ENCODE assay signal across 26 mouse cellular contexts in the genomic region with DNA sequence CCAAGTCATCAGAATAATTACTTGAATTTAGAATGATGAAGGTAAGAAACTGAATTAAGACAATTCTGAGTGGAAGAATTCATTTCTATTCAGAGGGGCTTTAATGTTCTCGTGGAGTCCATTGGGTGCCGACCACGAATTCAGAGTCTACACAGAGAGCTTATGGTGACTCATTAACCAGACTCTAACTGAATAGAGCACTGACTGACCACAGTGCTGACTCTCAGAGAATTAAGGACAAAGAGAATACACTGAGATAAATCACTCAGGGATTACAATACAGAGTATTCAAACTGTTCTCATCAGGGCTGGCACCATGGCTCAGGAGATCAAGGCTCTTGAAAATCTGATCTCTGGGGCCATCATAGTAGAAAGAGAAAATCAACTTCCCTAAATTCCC.
DNase-seq lines count a peak whose midpoint lies in the region; ATAC-seq and TF ChIP-seq lines count a peak whose summit lies in the region.
"Had no signal": no experiment of that assay in that cellular context is flagged by ENCODE, and none has a peak within 500 bp of the region (broad histone marks: within the 10 kb centered on the region; RNA-seq: fewer than 3 reads in every experiment).

No protein-coding gene starts in this region.

- intact Hi-C loops in gastrocnemius, postnatal 36 days (cut with DNase I), result no loop called here

- no peaks in the 10 kb centered on the region for H3K27me3 ChIP-seq in liver, postnatal 0 days (ENCODE audit: insufficient read depth, low read length)
- H3K27me3 ChIP-seq in liver, embryonic 11.5 days (replicated peaks; ENCODE audit: control insufficient read depth, insufficient read depth, low read length), result no peaks in the 10 kb centered on the region
- H3K27me3 ChIP-seq: embryonic facial prominence, embryonic 13.5 days; embryonic facial prominence, embryonic 15.5 days; forebrain, embryonic 12.5 days had no signal

- TF ChIP-seq EP300 in liver, postnatal 0 days (IDR thresholded peaks at IDR 0.05; ENCODE audit: low read depth), result no peak

- 54% methylated on average over 3 of the region's 3 CpGs for WGBS in liver, postnatal 0 days (ENCODE audit: insufficient replicate concordance)
- WGBS in liver, embryonic 11.5 days, result 64% methylated on average over 3 of the region's 3 CpGs

- H3K4me2 ChIP-seq in liver, postnatal 0 days (ENCODE audit: low read depth, low read length), result peak overlapping the region; percentile 27; the same call in 1 of the 2 replicates
- H3K4me2 ChIP-seq in liver, embryonic 11.5 days, result no peak overlapping the region
- H3K4me2 ChIP-seq: embryonic facial prominence, embryonic 13.5 days; embryonic facial prominence, embryonic 15.5 days; forebrain, embryonic 12.5 days had no signal

- no peaks in the 10 kb centered on the region for H3K9me3 ChIP-seq in liver, postnatal 0 days (ENCODE audit: low read length)
- H3K9me3 ChIP-seq in liver, embryonic 11.5 days (ENCODE audit: control insufficient read depth, low read length), result no peaks in the 10 kb centered on the region
- H3K9me3 ChIP-seq: embryonic facial prominence, embryonic 13.5 days; embryonic facial prominence, embryonic 15.5 days; forebrain, embryonic 10.5 days; forebrain, embryonic 12.5 days had no signal

- H3K4me3 ChIP-seq in liver, postnatal 0 days (ENCODE audit: low read depth, low read length), result no peak overlapping the region
- no peak overlapping the region for H3K4me3 ChIP-seq in liver, embryonic 11.5 days (ENCODE audit: low read depth, low read length)
- H3K4me3 ChIP-seq: embryonic facial prominence, embryonic 13.5 days; embryonic facial prominence, embryonic 15.5 days; erythroblast, embryonic 14.5 days; forebrain, embryonic 10.5 days; forebrain, embryonic 12.5 days had no signal

- no peak for TF ChIP-seq CTCF in liver, postnatal 0 days (IDR thresholded peaks at IDR 0.05; ENCODE audit: low read depth)

- H3K9ac ChIP-seq in liver, postnatal 0 days (replicated peaks), result no peak overlapping the region
- H3K9ac ChIP-seq in liver, embryonic 11.5 days (ENCODE audit: low read depth, low read length), result no peak overlapping the region
- H3K9ac ChIP-seq: embryonic facial prominence, embryonic 13.5 days; embryonic facial prominence, embryonic 15.5 days; forebrain, embryonic 12.5 days; forebrain, postnatal 0 days had no signal

- no peaks in the 10 kb centered on the region for H3K4me1 ChIP-seq in liver, postnatal 0 days (ENCODE audit: insufficient read depth)
- no peaks in the 10 kb centered on the region for H3K4me1 ChIP-seq in liver, embryonic 11.5 days (replicated peaks; ENCODE audit: control insufficient read depth, insufficient read depth, low read length)

- peak; percentile 22 for DNase-seq in kidney, adult 9 months
- no peak for DNase-seq in kidney, postnatal 4 days
- no peak for DNase-seq in liver, postnatal 0 days
- no peak for DNase-seq in liver, embryonic 11.5 days (ENCODE audit: low spot score)
- DNase-seq in Muller cell, postnatal 12 days (ENCODE audit: inconsistent ontology term), result peak; percentile 76
- DNase-seq in gastrocnemius, postnatal 36 days, result no peak
- DNase-seq: adrenal gland, adult 2 months; adrenal gland, postnatal 10 days; adrenal gland, postnatal 25 days; B cell, adult 2 months; cerebellum, adult 11 months; cerebellum, adult 18-20 months; cerebellum, adult 8-10 months; cerebellum, adult 9-11 months; cerebellum, postnatal 14 days; cerebellum, postnatal 36 days; embryo, embryonic 11 days; forebrain, postnatal 0 days had no signal

- H3K27ac ChIP-seq in liver, postnatal 0 days (ENCODE audit: low read depth), result no peak overlapping the region
- H3K27ac ChIP-seq in liver, embryonic 11.5 days (ENCODE audit: low read depth, low read length), result no peak overlapping the region
- H3K27ac ChIP-seq: embryonic facial prominence, embryonic 13.5 days; embryonic facial prominence, embryonic 15.5 days; forebrain, embryonic 10.5 days; forebrain, embryonic 12.5 days had no signal

- H3K36me3 ChIP-seq in liver, postnatal 0 days (replicated peaks; ENCODE audit: insufficient read depth, low read length), result no peaks in the 10 kb centered on the region
- no peaks in the 10 kb centered on the region for H3K36me3 ChIP-seq in liver, embryonic 11.5 days (ENCODE audit: control insufficient read depth, insufficient read depth, low read length)
- H3K36me3 ChIP-seq: embryonic facial prominence, embryonic 13.5 days; embryonic facial prominence, embryonic 15.5 days; forebrain, embryonic 10.5 days; forebrain, embryonic 12.5 days; G1E had no signal

- peak; percentile 55; the same call in 1 of the 2 replicates for ATAC-seq in liver, postnatal 0 days
- ATAC-seq in liver, embryonic 11.5 days (replicated peaks; ENCODE audit: low FRiP score), result no peak
- ATAC-seq: CD4-positive, CD25-positive, alpha-beta regulatory T cell, adult 4 months; forebrain, embryonic 14.5 days; forebrain, postnatal 0 days had no signal

Comparison
In these comparisons a context has a peak if more than half of its experiments do, and no peak if none do; other contexts are left out.
1. DNase-seq: peak in kidney, adult 9 months (single experiment) and Muller cell, postnatal 12 days (single experiment); none in kidney, postnatal 4 days (0 of 2), liver, postnatal 0 days (single experiment), liver, embryonic 11.5 days (single experiment) and gastrocnemius, postnatal 36 days (0 of 2).